Mouse (Mus musculus): Measurements from ENCODE around the gene Wnk2. TPM values are rescaled to one million over a fixed set of nuclear protein-coding genes. Genes with fewer than 3 reads are reported as not detected.

The Wnk2 gene
- total RNA-seq, 2 experiments from 2014 or later = 58.9 to 99.2 TPM

DNA sequence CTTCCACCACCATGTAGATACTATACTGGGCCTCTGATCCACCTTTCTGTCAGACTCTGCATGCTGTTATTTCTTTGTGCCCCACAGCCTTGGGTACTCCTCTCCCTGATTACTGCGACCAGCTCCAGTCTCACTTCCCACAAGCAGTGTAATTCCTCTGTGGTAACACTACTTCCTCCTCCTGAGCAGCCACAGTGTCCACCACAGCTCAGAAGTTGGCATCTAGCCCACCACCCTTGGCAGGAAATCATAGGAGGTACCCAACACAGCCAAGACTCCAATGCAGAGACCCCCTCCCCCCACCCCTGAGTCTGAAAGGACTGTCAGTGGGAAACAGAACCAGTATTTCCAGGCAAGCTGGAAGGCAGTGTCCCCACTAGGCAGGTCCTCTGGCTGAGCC, 47.4 kb downstream of the Wnk2 start:
- peak; percentile 65 for DNase-seq
- H3K27ac ChIP-seq = no peak overlapping the region
- H3K4me3 ChIP-seq = no peak overlapping the region
- TF ChIP-seq CTCF (IDR thresholded peaks at IDR 0.05) = no peak
- intact Hi-C loops (cut with DNase I) = no loop called here

GRCm38 (mm10) chr13:49096826-49097225, 51.0 kb downstream of the Wnk2 start:
- no peak for DNase-seq
- H3K4me3 ChIP-seq = no peak overlapping the region
- no peak overlapping the region for H3K27ac ChIP-seq
- TF ChIP-seq CTCF (IDR thresholded peaks at IDR 0.05) = no peak
- intact Hi-C loops (cut with DNase I) = no loop called here

DNA sequence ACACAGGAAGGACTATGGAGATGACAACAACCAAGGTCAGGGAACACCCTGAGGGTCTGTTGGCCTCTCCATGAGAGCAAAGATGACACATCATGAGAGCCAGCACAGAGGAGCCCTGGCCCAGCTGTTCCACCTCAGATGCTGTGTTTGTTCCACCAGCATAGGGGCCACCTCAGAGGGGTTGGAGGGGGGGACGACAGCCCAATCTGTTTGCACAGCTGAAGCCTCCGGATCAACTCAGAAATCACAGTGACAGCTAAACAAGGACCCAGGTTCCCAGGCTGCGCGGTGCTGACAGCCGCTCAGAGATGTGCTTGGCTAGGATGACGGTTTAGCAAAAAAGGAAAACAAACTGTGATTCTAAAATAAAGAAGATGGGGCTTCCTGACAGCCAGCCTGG, 53.1 kb downstream of the Wnk2 start:
- TF ChIP-seq CTCF (IDR thresholded peaks at IDR 0.05) = no peak
- no peak overlapping the region for H3K27ac ChIP-seq
- no peak for DNase-seq
- intact Hi-C loops (cut with DNase I) = no loop called here
- no peak overlapping the region for H3K4me3 ChIP-seq

- Histone ChIP-seq H3K4me3 (no peak overlapping the region), H3K27ac (no peak overlapping the region)
- no peak for TF ChIP-seq CTCF (IDR thresholded peaks at IDR 0.05)
- intact Hi-C loops (cut with DNase I) = no loop called here
- peak; percentile 48 for DNase-seq
Observed at GRCm38 (mm10) chr13:49093471-49093891, 54.3 kb downstream of the Wnk2 start.

- no peak for DNase-seq
- Histone ChIP-seq H3K27ac (no peak overlapping the region), H3K4me3 (no peak overlapping the region)
- no peak for TF ChIP-seq CTCF (IDR thresholded peaks at IDR 0.05)
- intact Hi-C loops (cut with DNase I) = no loop called here
Observed at GRCm38 (mm10) chr13:49092596-49092995, 55.2 kb downstream of the Wnk2 start.

DNA sequence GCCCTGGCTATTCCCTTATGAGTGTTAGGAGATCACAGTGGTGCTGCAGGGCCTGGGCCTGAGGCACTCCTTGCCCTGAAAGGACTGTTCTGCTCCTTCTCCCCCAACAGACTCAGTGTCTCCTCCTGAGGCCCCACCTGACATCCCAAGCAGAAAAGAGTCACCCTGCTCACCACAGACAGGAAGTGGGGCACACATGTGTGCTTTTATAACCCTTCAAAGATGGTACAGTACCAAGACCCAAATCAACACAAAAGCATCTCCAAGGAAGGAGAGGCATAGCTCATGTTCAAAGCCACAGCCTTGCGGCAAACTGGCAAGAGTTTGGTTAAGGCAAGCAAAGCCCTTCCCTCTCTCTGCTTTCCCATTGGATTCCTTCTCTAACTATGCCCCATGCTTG, 57.6 kb downstream of the Wnk2 start:
- no peak overlapping the region for H3K27ac ChIP-seq
- H3K4me3 ChIP-seq = no peak overlapping the region
- intact Hi-C loops (cut with DNase I) = no loop called here
- TF ChIP-seq CTCF (IDR thresholded peaks at IDR 0.05) = no peak
- no peak for DNase-seq

DNA sequence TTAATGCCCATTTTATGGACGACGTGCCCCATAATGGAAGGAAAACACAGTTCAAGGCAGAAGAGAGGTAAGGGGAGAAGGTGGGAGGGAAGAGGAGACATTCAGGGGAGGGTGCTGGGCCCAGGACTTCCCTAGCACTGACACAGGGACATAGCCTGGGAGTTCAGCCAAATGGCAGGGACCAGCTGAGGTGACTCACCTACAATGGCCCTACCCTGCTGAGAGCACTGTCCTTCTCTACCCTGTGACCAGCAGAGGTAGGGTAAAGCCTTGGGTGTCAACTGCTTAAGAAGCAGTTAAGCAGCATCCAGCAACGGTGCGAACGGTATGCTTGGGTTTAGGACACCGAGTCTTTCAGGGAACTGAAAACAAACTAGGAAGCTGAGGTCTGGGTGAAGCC, 58.9 kb downstream of the Wnk2 start:
- intact Hi-C loops (cut with DNase I) = loop anchor here (5.0 kb wide), 1 partner anchor 38 kb away; no protein-coding TSS in a partner anchor
- TF ChIP-seq CTCF (IDR thresholded peaks at IDR 0.05) = no peak
- Histone ChIP-seq H3K4me3 (no peak overlapping the region), H3K27ac (peak overlapping the region; percentile 48)
- DNase-seq = peak; percentile 85

DNA sequence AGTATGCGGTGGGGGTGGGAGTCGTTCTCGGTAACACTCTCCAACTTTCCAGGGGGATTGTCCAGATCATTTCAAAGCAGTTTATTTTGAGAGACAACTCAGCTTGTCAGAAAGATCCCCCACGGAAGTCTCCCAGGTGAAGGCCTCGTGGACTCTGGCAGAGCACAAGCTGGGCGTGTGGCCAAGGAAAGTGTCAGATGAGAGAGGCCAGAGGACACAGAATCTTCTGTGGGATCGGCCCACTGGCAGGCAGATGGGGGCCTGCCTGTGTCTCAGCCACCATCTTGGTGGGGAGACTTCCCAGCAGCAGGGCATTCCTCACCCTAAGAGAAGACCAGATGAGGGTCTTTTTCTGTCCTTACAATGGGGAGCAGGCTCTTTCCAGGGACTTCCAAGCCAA, 60.4 kb downstream of the Wnk2 start:
- no peak overlapping the region for H3K4me3 ChIP-seq
- H3K27ac ChIP-seq = peak overlapping the region; percentile 48
- peak; percentile 85 for DNase-seq
- TF ChIP-seq CTCF (IDR thresholded peaks at IDR 0.05) = no peak
- intact Hi-C loops (cut with DNase I) = loop anchor here (5.0 kb wide), 1 partner anchor 40 kb away; no protein-coding TSS in a partner anchor

- H3K27ac ChIP-seq = peak overlapping the region; percentile 48
- intact Hi-C loops (cut with DNase I) = loop anchor here (5.0 kb wide), 1 partner anchor 41 kb away; no protein-coding TSS in a partner anchor
- no peak for DNase-seq
- TF ChIP-seq CTCF (IDR thresholded peaks at IDR 0.05) = no peak
- H3K4me3 ChIP-seq = no peak overlapping the region
Observed at GRCm38 (mm10) chr13:49086431-49086830, 61.4 kb downstream of the Wnk2 start.

DNA sequence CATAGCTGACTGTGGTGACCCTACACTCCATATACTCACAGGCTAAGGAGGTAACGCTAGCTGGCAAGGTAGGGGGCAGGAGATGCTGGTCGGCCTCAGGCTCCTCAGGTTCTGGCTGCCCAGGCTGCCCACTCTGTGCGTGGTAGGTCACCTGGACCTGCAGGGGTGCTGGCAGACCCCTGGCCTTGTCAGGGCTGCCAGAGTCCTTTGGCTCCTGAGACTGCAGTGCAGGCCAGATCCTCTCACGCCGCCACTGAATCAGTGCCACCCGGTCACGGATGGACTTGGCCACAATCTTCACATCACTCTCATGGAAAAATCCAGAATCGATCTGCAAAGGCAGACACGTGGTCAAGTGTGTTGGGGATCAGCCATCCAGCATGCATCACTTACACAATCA, 62.6 kb downstream of the Wnk2 start:
- Histone ChIP-seq H3K27ac (no peak overlapping the region; the same call in 1 of the 2 replicates), H3K4me3 (no peak overlapping the region)
- no peak for TF ChIP-seq CTCF (IDR thresholded peaks at IDR 0.05)
- intact Hi-C loops (cut with DNase I) = loop anchor here (5.0 kb wide), 1 partner anchor 42 kb away; no protein-coding TSS in a partner anchor
- no peak for DNase-seq

DNA sequence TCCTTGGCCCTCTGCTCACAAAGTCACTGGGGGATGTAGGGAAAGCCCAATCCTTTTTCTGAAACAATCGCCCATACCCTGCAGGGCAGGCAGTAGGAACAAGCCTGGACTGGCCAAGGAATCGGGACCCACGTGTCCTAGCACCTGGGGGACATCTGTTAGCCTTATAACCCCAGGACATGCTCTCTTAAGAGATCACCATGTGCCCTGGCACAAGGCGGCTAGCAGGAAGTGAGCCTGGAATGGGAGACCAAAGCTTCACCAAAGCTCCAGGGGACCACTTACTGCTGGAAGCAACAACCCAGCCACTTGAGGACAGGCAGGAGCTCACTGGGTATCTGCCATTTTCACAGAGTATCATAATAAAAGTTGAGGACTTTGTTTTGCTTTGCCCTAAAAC, 63.0 kb downstream of the Wnk2 start:
- DNase-seq = no peak
- H3K27ac ChIP-seq = no peak overlapping the region; the same call in 1 of the 2 replicates
- intact Hi-C loops (cut with DNase I) = loop anchor here (5.0 kb wide), 1 partner anchor 43 kb away; no protein-coding TSS in a partner anchor
- no peak overlapping the region for H3K4me3 ChIP-seq
- TF ChIP-seq CTCF (IDR thresholded peaks at IDR 0.05) = no peak

DNA sequence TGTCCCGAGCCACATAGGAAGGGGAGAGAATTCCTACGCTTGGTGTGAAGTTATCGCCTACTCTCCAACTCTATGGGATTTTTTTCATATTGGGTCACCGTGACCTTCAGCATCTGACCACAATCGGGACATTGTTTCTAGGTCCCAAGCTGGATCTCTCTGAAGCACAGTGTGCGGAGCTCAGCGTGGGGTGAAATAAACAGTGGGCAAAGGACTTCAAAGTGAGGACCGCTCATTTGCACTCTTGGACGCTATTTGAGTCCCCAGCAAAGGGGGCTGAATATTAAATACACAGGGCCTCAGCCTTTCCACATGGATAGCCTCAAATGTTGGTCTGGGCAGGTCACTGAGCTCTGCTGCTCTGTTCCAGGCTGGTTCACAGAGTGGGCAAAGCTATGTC, 63.9 kb downstream of the Wnk2 start:
- H3K4me3 ChIP-seq = no peak overlapping the region
- no peak overlapping the region for H3K27ac ChIP-seq
- intact Hi-C loops (cut with DNase I) = no loop called here
- DNase-seq = no peak
- no peak for TF ChIP-seq CTCF (IDR thresholded peaks at IDR 0.05)

DNA sequence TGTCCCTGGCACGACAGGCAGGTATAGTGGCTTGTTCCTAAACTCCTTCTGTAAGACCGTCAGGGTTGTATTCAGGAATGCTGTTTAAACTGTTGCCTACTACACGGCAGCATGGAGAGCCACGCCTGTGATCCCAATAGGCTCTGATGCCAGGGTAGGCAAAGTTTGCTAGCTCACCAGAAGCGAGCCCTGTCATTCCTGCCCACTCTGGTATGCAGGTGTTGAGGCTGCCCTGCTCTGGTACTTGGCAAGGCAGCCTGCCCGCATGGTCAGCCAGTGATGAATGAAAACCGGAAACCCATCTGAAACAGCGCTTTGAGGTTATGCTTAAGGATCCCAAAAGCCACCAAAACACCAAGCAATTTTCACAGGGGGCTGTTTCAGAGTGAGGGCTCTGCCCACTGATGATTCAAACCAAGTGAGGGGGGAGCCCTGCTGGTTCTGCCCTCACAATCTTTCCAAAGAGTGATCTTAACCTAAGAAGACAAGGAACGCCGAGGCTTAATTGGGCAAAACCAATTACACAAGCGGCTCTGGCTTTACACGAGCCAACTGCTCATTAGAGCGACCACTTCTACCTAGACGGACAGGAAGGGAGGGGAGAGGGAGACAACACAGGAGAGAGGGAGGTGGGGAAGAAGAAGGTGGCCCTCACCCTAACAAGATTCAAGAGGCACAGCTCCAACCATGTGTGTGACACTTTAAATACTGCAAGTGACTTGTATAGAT, 65.5 kb downstream of the Wnk2 start:
- intact Hi-C loops (cut with DNase I) = no loop called here
- no peak for TF ChIP-seq CTCF (IDR thresholded peaks at IDR 0.05)
- Histone ChIP-seq H3K27ac (no peak overlapping the region), H3K4me3 (no peak overlapping the region)
- DNase-seq = no peak

- no peak for TF ChIP-seq CTCF (IDR thresholded peaks at IDR 0.05)
- Histone ChIP-seq H3K27ac (0 out of 2 replicates have a peak overlapping the region, but pooled peaks have one; percentile 31), H3K4me3 (no peak overlapping the region)
- intact Hi-C loops (cut with DNase I) = no loop called here
- peak; percentile 67 for DNase-seq
Observed at GRCm38 (mm10) chr13:49076196-49076595, 71.6 kb downstream of the Wnk2 start.

All from gastrocnemius, adult 2 months (tissue).